Comparison of ENCODE assay signal across 9 mouse cellular contexts in genomic region chr17:57058891-57059485, GRCm38 (mm10). TPM values are rescaled to one million over a fixed set of nuclear protein-coding genes. Genes with fewer than 3 reads are reported as not detected.
DNase-seq lines count a peak whose midpoint lies in the region; ATAC-seq and TF ChIP-seq lines count a peak whose summit lies in the region.
"Had no signal": no experiment of that assay in that cellular context is flagged by ENCODE, and none has a peak within 500 bp of the region (broad histone marks: within the 10 kb centered on the region; RNA-seq: fewer than 3 reads in every experiment).

TSS of gene Crb3 (plus strand) at chr17:57059105.

- TF ChIP-seq CTCF in bone marrow macrophage, adult 2 months (IDR thresholded peaks at IDR 0.05; ENCODE audit: low read depth, low read length) = no peak
- TF ChIP-seq CTCF in forebrain, postnatal 0 days (IDR thresholded peaks at IDR 0.05; ENCODE audit: low read depth) = no peak
- TF ChIP-seq CTCF in midbrain, postnatal 0 days (IDR thresholded peaks at IDR 0.05) = no peak

- peaks cover 62% of the 10 kb centered on the region for H3K27me3 ChIP-seq in erythroblast, embryonic 14.5 days (ENCODE audit: control insufficient read depth)
- H3K27me3 ChIP-seq in forebrain, postnatal 0 days (ENCODE audit: insufficient read depth, low read length) = peaks cover 22% of the 10 kb centered on the region
- peaks cover 27% of the 10 kb centered on the region for H3K27me3 ChIP-seq in hindbrain, embryonic 14.5 days (ENCODE audit: control insufficient read depth, insufficient read depth, low read length)
- H3K27me3 ChIP-seq in limb, embryonic 15.5 days = peaks cover 40% of the 10 kb centered on the region
- H3K27me3 ChIP-seq in midbrain, postnatal 0 days (ENCODE audit: insufficient read depth, low read length) = peaks cover 13% of the 10 kb centered on the region

- WGBS in forebrain, postnatal 0 days = 0% methylated on average over 11 of the region's 22 CpGs
- 1% methylated on average over 17 of the region's 22 CpGs for WGBS in hindbrain, embryonic 14.5 days
- 1% methylated on average over 19 of the region's 22 CpGs for WGBS in limb, embryonic 15.5 days
- 1% methylated on average over 20 of the region's 22 CpGs for WGBS in midbrain, postnatal 0 days

- H3K4me1 ChIP-seq in erythroblast, embryonic 14.5 days (ENCODE audit: control insufficient read depth) = peaks cover 30% of the 10 kb centered on the region
- H3K4me1 ChIP-seq in bone marrow macrophage, adult 2 months (ENCODE audit: control insufficient read depth, insufficient read depth, low read length) = peaks cover 7% of the 10 kb centered on the region
- peaks cover 9% of the 10 kb centered on the region for H3K4me1 ChIP-seq in forebrain, postnatal 0 days (ENCODE audit: insufficient read depth)
- H3K4me1 ChIP-seq in hindbrain, embryonic 14.5 days (replicated peaks; ENCODE audit: control insufficient read depth, insufficient read depth, low read length) = peaks cover 18% of the 10 kb centered on the region
- H3K4me1 ChIP-seq in limb, embryonic 15.5 days = peaks cover 32% of the 10 kb centered on the region
- peaks cover 4% of the 10 kb centered on the region; the same call in 1 of the 2 replicates for H3K4me1 ChIP-seq in midbrain, postnatal 0 days (ENCODE audit: insufficient read depth, low read length)

- peaks cover 3% of the 10 kb centered on the region; the same call in 1 of the 2 replicates for H3K36me3 ChIP-seq in erythroblast, embryonic 14.5 days (ENCODE audit: control insufficient read depth)
- H3K36me3 ChIP-seq in forebrain, postnatal 0 days (ENCODE audit: insufficient read depth) = peaks cover 27% of the 10 kb centered on the region
- H3K36me3 ChIP-seq in hindbrain, embryonic 14.5 days (replicated peaks; ENCODE audit: control insufficient read depth, insufficient read depth) = peaks cover 25% of the 10 kb centered on the region
- 0 out of 2 replicates have a peak, but pooled peaks cover 10% of the 10 kb centered on the region for H3K36me3 ChIP-seq in limb, embryonic 15.5 days
- H3K36me3 ChIP-seq in midbrain, postnatal 0 days (ENCODE audit: insufficient read depth, low read length) = peaks cover 19% of the 10 kb centered on the region

- no peak within 1 kb of the TSS for H3K27ac ChIP-seq in bone marrow macrophage, adult 2 months (ENCODE audit: insufficient read depth, low read depth, low read length)
- peak within 1 kb of the TSS; percentile 87 for H3K27ac ChIP-seq in forebrain, postnatal 0 days (ENCODE audit: low read depth, low read length)
- H3K27ac ChIP-seq in hindbrain, embryonic 14.5 days = peak within 1 kb of the TSS; percentile 83
- no peak within 1 kb of the TSS for H3K27ac ChIP-seq in limb, embryonic 15.5 days
- peak within 1 kb of the TSS; percentile 79 for H3K27ac ChIP-seq in midbrain, postnatal 0 days (ENCODE audit: low read depth, low read length)

- ATAC-seq in erythroblast, adult 5-6 weeks (replicated peaks; ENCODE audit: low FRiP score, poor library complexity, severe bottlenecking) = no peak
- no peak; the same call in 1 of the 2 replicates for ATAC-seq in forebrain, postnatal 0 days
- peak; percentile 0 for ATAC-seq in hindbrain, embryonic 14.5 days (ENCODE audit: low FRiP score)
- no peak for ATAC-seq in limb, embryonic 15.5 days (ENCODE audit: insufficient number of reproducible peaks, low FRiP score, low TSS enrichment, low read depth)
- peak; percentile 0; the same call in 1 of the 2 replicates for ATAC-seq in midbrain, postnatal 0 days (ENCODE audit: low FRiP score)
- no peak for ATAC-seq in megakaryocyte progenitor cell, adult 5-6 weeks (replicated peaks; ENCODE audit: poor library complexity)

- no peaks in the 10 kb centered on the region; the same call in 1 of the 2 replicates for H3K9me3 ChIP-seq in erythroblast, embryonic 14.5 days (ENCODE audit: control insufficient read depth, low read length)
- H3K9me3 ChIP-seq in forebrain, postnatal 0 days (ENCODE audit: low read length) = no peaks in the 10 kb centered on the region
- no peaks in the 10 kb centered on the region for H3K9me3 ChIP-seq in hindbrain, embryonic 14.5 days (ENCODE audit: control insufficient read depth, low read length)
- no peaks in the 10 kb centered on the region for H3K9me3 ChIP-seq in limb, embryonic 15.5 days
- H3K9me3 ChIP-seq in midbrain, postnatal 0 days (ENCODE audit: low read length) = no peaks in the 10 kb centered on the region

- peak within 1 kb of the TSS; percentile 63 for H3K4me3 ChIP-seq in erythroblast, embryonic 14.5 days (replicated peaks)
- H3K4me3 ChIP-seq in bone marrow macrophage, adult 2 months (ENCODE audit: insufficient read depth, low read length) = peak within 1 kb of the TSS; percentile 65
- H3K4me3 ChIP-seq in forebrain, postnatal 0 days (ENCODE audit: low read depth, low read length) = peak within 1 kb of the TSS; percentile 86
- H3K4me3 ChIP-seq in hindbrain, embryonic 14.5 days (replicated peaks; ENCODE audit: low read length) = peak within 1 kb of the TSS; percentile 87
- peak within 1 kb of the TSS; percentile 64 for H3K4me3 ChIP-seq in limb, embryonic 15.5 days
- H3K4me3 ChIP-seq in midbrain, postnatal 0 days (ENCODE audit: low read depth, low read length) = peak within 1 kb of the TSS; percentile 92

- peak; percentile 21 for DNase-seq in forebrain, postnatal 0 days
- no peak for DNase-seq in hindbrain, embryonic 14.5 days (ENCODE audit: low spot score)
- DNase-seq in midbrain, postnatal 0 days (ENCODE audit: low spot score) = peak; percentile 33

- peak within 1 kb of the TSS; percentile 54 for H3K4me2 ChIP-seq in forebrain, postnatal 0 days (ENCODE audit: low read depth)
- peak within 1 kb of the TSS; percentile 74 for H3K4me2 ChIP-seq in hindbrain, embryonic 14.5 days (replicated peaks)
- peak within 1 kb of the TSS; percentile 91 for H3K4me2 ChIP-seq in limb, embryonic 15.5 days
- peak within 1 kb of the TSS; percentile 73 for H3K4me2 ChIP-seq in midbrain, postnatal 0 days (ENCODE audit: low read depth, low read length, poor library complexity, severe bottlenecking)

- TF ChIP-seq POLR2A in bone marrow macrophage, adult 2 months (IDR thresholded peaks at IDR 0.05; ENCODE audit: borderline replicate concordance, low read depth, low read length) = no peak

- peak within 1 kb of the TSS; percentile 75 for H3K9ac ChIP-seq in forebrain, postnatal 0 days
- H3K9ac ChIP-seq in hindbrain, embryonic 14.5 days = peak within 1 kb of the TSS; percentile 80
- H3K9ac ChIP-seq in limb, embryonic 15.5 days = peak within 1 kb of the TSS; percentile 47
- peak within 1 kb of the TSS; percentile 84 for H3K9ac ChIP-seq in midbrain, postnatal 0 days (replicated peaks; ENCODE audit: low read length, poor library complexity, severe bottlenecking)

RNA-seq across cellular contexts. Expression of gene Crb3, which starts in this region (rescaled TPM):
- polyA plus RNA-seq in erythroblast, embryonic 14.5 days (2012) = 0.05 TPM in 2 replicates
- total RNA-seq in erythroblast, adult 5-6 weeks (2015; ENCODE audit: low replicate concordance) = not detected in 2 replicates
- total RNA-seq in erythroblast, adult 5-6 weeks (2017; ENCODE audit: low replicate concordance) = not detected in 2 replicates
- not detected in 2 replicates for polyA plus RNA-seq in bone marrow macrophage, adult 2 months (2012; ENCODE audit: insufficient read depth, insufficient read length, missing spikeins)
- 2.0 and 4.0 TPM in 2 replicates for total RNA-seq in forebrain, postnatal 0 days (2014; rRNA removed)
- 2.4 and 3.5 TPM in 2 replicates for polyA plus RNA-seq in forebrain, postnatal 0 days (2015; fragmentation: Nextera tagmentation; extraction: Ambion mirVana)
- polyA plus RNA-seq in hindbrain, embryonic 14.5 days (2014; fragmentation: Nextera tagmentation; extraction: Ambion mirVana) = 4.0 and 4.2 TPM in 2 replicates
- polyA plus RNA-seq in limb, embryonic 15.5 days (2015; fragmentation: Nextera tagmentation; extraction: Ambion mirVana) = 9.7 and 11.4 TPM in 2 replicates
- 6.2 and 8.5 TPM in 2 replicates for total RNA-seq in midbrain, postnatal 0 days (2014; rRNA removed)
- polyA plus RNA-seq in midbrain, postnatal 0 days (2015; fragmentation: Nextera tagmentation; extraction: Ambion mirVana) = 3.5 and 5.1 TPM in 2 replicates
- not detected in 2 replicates for total RNA-seq in megakaryocyte progenitor cell, adult 5-6 weeks (2015)
- not detected in 2 replicates for total RNA-seq in megakaryocyte progenitor cell, adult 5-6 weeks (2017)
- polyA plus RNA-seq: C2C12 had no signal

Comparison
In these comparisons a context has a peak if more than half of its experiments do, and no peak if none do; other contexts are left out.
1. ATAC-seq: peak in hindbrain, embryonic 14.5 days (single experiment) and midbrain, postnatal 0 days (single experiment); none in erythroblast, adult 5-6 weeks (single experiment), forebrain, postnatal 0 days (single experiment), limb, embryonic 15.5 days (single experiment) and megakaryocyte progenitor cell, adult 5-6 weeks (single experiment).
2. H3K27ac ChIP-seq: peak in forebrain, postnatal 0 days (single experiment), hindbrain, embryonic 14.5 days (single experiment) and midbrain, postnatal 0 days (single experiment); none in bone marrow macrophage, adult 2 months (single experiment) and limb, embryonic 15.5 days (single experiment).
3. Peak in every context shown above with its lines, with median percentiles within 50 percentile points of each other: H3K4me3 ChIP-seq, H3K4me2 ChIP-seq and H3K9ac ChIP-seq.